Mouse (Mus musculus) kidney, adult 10 weeks (tissue): Measurements from ENCODE around the gene Dynll1. TPM values are rescaled to one million over a fixed set of nuclear protein-coding genes. Genes with fewer than 3 reads are reported as not detected.

Experiments
- polyA plus RNA-seq: library from polyadenylated mRNA; stranded (reverse); fragments of 350-450 nt; fragmentation: Illumina TruSeq; extraction: RNeasy Lipid Tissue Mini Kit (QIAGEN cat#74804); gene quantifications from one replicate; pipeline ENCODE4 v1.2.3, GENCODE M21; 2014; ENCODE audit warnings: low read depth, low replicate concordance

Dynll1 gene
- 435 TPM for polyA plus RNA-seq

GRCm38 (mm10) chr5:115300792-115301614 is at the start of gene Dynll1:
Dynll1 (minus strand) TSS chr5:115300999.

GRCm38 (mm10) chr5:115348546-115349224 is 47.9 kb upstream of the Dynll1 start, which contains the start of gene Cox6a1:
Cox6a1 (minus strand) TSS chr5:115348981.

GRCm38 (mm10) chr5:115340577-115341313 is 39.9 kb upstream of the Dynll1 start, which contains the start of the genes Gatc and Triap1:
Gatc (minus strand) TSS chr5:115341178.
Triap1 (plus strand) TSS chr5:115341225.

GRCm38 (mm10) chr5:115326875-115327609 is 26.2 kb upstream of the Dynll1 start, which contains the start of gene Srsf9:
Srsf9 (plus strand) TSS chr5:115327177.

GRCm38 (mm10) chr5:115279226-115280049 is 21.4 kb downstream of the Dynll1 start, which contains the start of gene Coq5:
Coq5 (plus strand) TSS chr5:115279666.

GRCm38 (mm10) chr5:115272812-115273548 is 27.8 kb downstream of the Dynll1 start, which contains the start of gene Rnf10:
Rnf10 (minus strand) TSS chr5:115272898.

Other genes starting within 250 kb of the Dynll1 start
- not detected for gene Gm10401, start 202.7 kb downstream of the Dynll1 start, polyA plus RNA-seq
- 4.5 TPM for gene Acads, start 181.7 kb downstream of the Dynll1 start, polyA plus RNA-seq
- gene Unc119b, start 166.0 kb downstream of the Dynll1 start, polyA plus RNA-seq: 13.2 TPM
- gene Mlec, start 142.8 kb downstream of the Dynll1 start, polyA plus RNA-seq: 173 TPM
- gene Cabp1, start 106.6 kb downstream of the Dynll1 start, polyA plus RNA-seq: 0.20 TPM
- 16.9 TPM for gene Pop5, start 65.2 kb downstream of the Dynll1 start, polyA plus RNA-seq
- 22.2 TPM for gene Rnf10, start 28.1 kb downstream of the Dynll1 start, polyA plus RNA-seq
- gene Coq5, start 21.3 kb downstream of the Dynll1 start, polyA plus RNA-seq: 13.8 TPM
- gene Srsf9, start 26.2 kb upstream of the Dynll1 start, polyA plus RNA-seq: 34.4 TPM
- 52.5 TPM for gene Gatc, start 40.2 kb upstream of the Dynll1 start, polyA plus RNA-seq
- gene Triap1, start 40.2 kb upstream of the Dynll1 start, polyA plus RNA-seq: 10.1 TPM
- gene Cox6a1, start 48.0 kb upstream of the Dynll1 start, polyA plus RNA-seq: 120 TPM
- gene Msi1, start 128.6 kb upstream of the Dynll1 start, polyA plus RNA-seq: not detected
- gene Pla2g1b, start 165.3 kb upstream of the Dynll1 start, polyA plus RNA-seq: not detected
- 8.0 TPM for gene Sirt4, start 183.7 kb upstream of the Dynll1 start, polyA plus RNA-seq
- 7.6 TPM for gene Pxn, start 205.7 kb upstream of the Dynll1 start, polyA plus RNA-seq